Mouse (Mus musculus): ENCODE results near the gene Ankrd55. TPM values are rescaled to one million over a fixed set of nuclear protein-coding genes. Genes with fewer than 3 reads are reported as not detected.

The Ankrd55 gene
- total and polyA plus RNA-seq, 3 experiments, result not detected

GRCm38 (mm10) chr13:112252012-112252411 lies 36.2 kb upstream of the Ankrd55 start:
- Histone ChIP-seq H3K79me2 (ENCODE audit: control insufficient read depth, insufficient read depth, low read length, poor library complexity) (no peaks in the 10 kb centered on the region), H3K36me3 (ENCODE audit: control insufficient read depth in 1 of 2, insufficient read depth in 2 of 2, low read length in 2 of 2) (no peaks in the 10 kb centered on the region), H3K27ac (ENCODE audit: control insufficient read depth, low read depth, low read length) (no peak overlapping the region), H3K9ac (ENCODE audit: control insufficient read depth, low read depth, low read length, poor library complexity, severe bottlenecking) (no peak overlapping the region), H3K27me3 (ENCODE audit: control insufficient read depth in 1 of 2, insufficient read depth in 2 of 2, low read length in 2 of 2) (no peaks in the 10 kb centered on the region; a peak in 1 of 4 replicates), H3K4me1 (ENCODE audit: control insufficient read depth in 1 of 2, insufficient read depth in 2 of 2, low read length in 2 of 2) (no peaks in the 10 kb centered on the region), H3K9me3 (replicated peaks; ENCODE audit: insufficient read depth, low read length) (no peaks in the 10 kb centered on the region), H3K4me3 (ENCODE audit: control insufficient read depth in 1 of 2, insufficient read depth in 1 of 2, low read depth in 2 of 2, low read length in 2 of 2) (no peak overlapping the region)
- TF ChIP-seq CTCF (IDR thresholded peaks at IDR 0.05 in 2 of 3, conservative IDR thresholded peaks at IDR 0.05 in 1 of 3; ENCODE audit: control insufficient read depth in 1 of 3, insufficient read depth in 1 of 3, low read depth in 2 of 3, low read length in 3 of 3, poor library complexity in 1 of 3, severe bottlenecking in 1 of 3), result no peak
- TF ChIP-seq KAT2A (conservative IDR thresholded peaks at IDR 0.05; ENCODE audit: low read depth, low read length), result no peak
- no peak for TF ChIP-seq ELF1 (IDR thresholded peaks at IDR 0.05; ENCODE audit: low read depth, low read length)
- no peak for TF ChIP-seq TCF12 (IDR thresholded peaks at IDR 0.05; ENCODE audit: low read depth, low read length)
- no peak for TF ChIP-seq MYC (IDR thresholded peaks at IDR 0.05; ENCODE audit: low read depth, low read length)
- no peak for TF ChIP-seq RCOR1 (IDR thresholded peaks at IDR 0.05; ENCODE audit: low read depth, low read length)
- DNase-seq (ENCODE audit: low read depth, low spot score), result no peak

- DNase-seq (ENCODE audit: low read depth, low spot score), result no peak
- Histone ChIP-seq H3K36me3 (ENCODE audit: control insufficient read depth in 1 of 2, insufficient read depth in 2 of 2, low read length in 2 of 2) (no peaks in the 10 kb centered on the region), H3K27me3 (ENCODE audit: control insufficient read depth in 1 of 2, insufficient read depth in 2 of 2, low read length in 2 of 2) (no peaks in the 10 kb centered on the region; a peak in 1 of 4 replicates), H3K4me1 (ENCODE audit: control insufficient read depth in 1 of 2, insufficient read depth in 2 of 2, low read length in 2 of 2) (no peaks in the 10 kb centered on the region), H3K27ac (ENCODE audit: control insufficient read depth, low read depth, low read length) (no peak overlapping the region), H3K4me3 (ENCODE audit: control insufficient read depth in 1 of 2, insufficient read depth in 1 of 2, low read depth in 2 of 2, low read length in 2 of 2) (no peak overlapping the region), H3K9ac (ENCODE audit: control insufficient read depth, low read depth, low read length, poor library complexity, severe bottlenecking) (no peak overlapping the region), H3K79me2 (ENCODE audit: control insufficient read depth, insufficient read depth, low read length, poor library complexity) (no peaks in the 10 kb centered on the region), H3K9me3 (replicated peaks; ENCODE audit: insufficient read depth, low read length) (no peaks in the 10 kb centered on the region)
- TF ChIP-seq GABPA (IDR thresholded peaks at IDR 0.05; ENCODE audit: low read depth, low read length) (no peak), USF2 (IDR thresholded peaks at IDR 0.05; ENCODE audit: borderline replicate concordance in 1 of 2, insufficient read depth in 1 of 2, low read depth in 1 of 2, low read length in 2 of 2) (no peak), ZC3H11A (IDR thresholded peaks at IDR 0.05; ENCODE audit: low read depth, low read length) (no peak), UBTF (IDR thresholded peaks at IDR 0.05; ENCODE audit: borderline replicate concordance, insufficient read depth, low read depth, low read length) (no peak), RCOR1 (IDR thresholded peaks at IDR 0.05; ENCODE audit: low read depth, low read length) (no peak), TAL1 (IDR thresholded peaks at IDR 0.05; ENCODE audit: low read length) (no peak), ZKSCAN1 (IDR thresholded peaks at IDR 0.05; ENCODE audit: low read depth, low read length) (no peak), MXI1 (IDR thresholded peaks at IDR 0.05; ENCODE audit: low read depth, low read length) (no peak)
Observed at GRCm38 (mm10) chr13:112252991-112253620, 35.1 kb upstream of the Ankrd55 start.

GRCm38 (mm10) chr13:112254116-112254515 lies 34.1 kb upstream of the Ankrd55 start:
- Histone ChIP-seq H3K4me1 (ENCODE audit: control insufficient read depth in 1 of 2, insufficient read depth in 2 of 2, low read length in 2 of 2) (0 out of 4 replicates have a peak, but pooled peaks cover 0 to 2% of the 10 kb centered on the region in 2 experiments), H3K4me3 (ENCODE audit: control insufficient read depth in 1 of 2, insufficient read depth in 1 of 2, low read depth in 2 of 2, low read length in 2 of 2) (no peak overlapping the region), H3K79me2 (ENCODE audit: control insufficient read depth, insufficient read depth, low read length, poor library complexity) (no peaks in the 10 kb centered on the region), H3K36me3 (ENCODE audit: control insufficient read depth in 1 of 2, insufficient read depth in 2 of 2, low read length in 2 of 2) (no peaks in the 10 kb centered on the region), H3K27me3 (ENCODE audit: control insufficient read depth in 1 of 2, insufficient read depth in 2 of 2, low read length in 2 of 2) (no peaks in the 10 kb centered on the region; a peak in 1 of 4 replicates), H3K9me3 (replicated peaks; ENCODE audit: insufficient read depth, low read length) (no peaks in the 10 kb centered on the region), H3K9ac (ENCODE audit: control insufficient read depth, low read depth, low read length, poor library complexity, severe bottlenecking) (no peak overlapping the region), H3K27ac (ENCODE audit: control insufficient read depth, low read depth, low read length) (no peak overlapping the region)
- DNase-seq (ENCODE audit: low read depth, low spot score), result no peak
- no peak for TF ChIP-seq MAFK (IDR thresholded peaks at IDR 0.05; ENCODE audit: borderline replicate concordance, low read depth, low read length)
- no peak for TF ChIP-seq SMC3 (IDR thresholded peaks at IDR 0.05; ENCODE audit: low read depth, low read length)
- no peak for TF ChIP-seq TAL1 (IDR thresholded peaks at IDR 0.05; ENCODE audit: low read length)
- no peak for TF ChIP-seq E2F4 (IDR thresholded peaks at IDR 0.05; ENCODE audit: borderline replicate concordance, low read depth, low read length)
- no peak for TF ChIP-seq MEF2A (IDR thresholded peaks at IDR 0.05; ENCODE audit: extremely low read depth, insufficient replicate concordance, low read depth, low read length, poor library complexity, severe bottlenecking)
- TF ChIP-seq POLR2AphosphoS2 (IDR thresholded peaks at IDR 0.05; ENCODE audit: low read length), result no peak
- no peak for TF ChIP-seq MYB (IDR thresholded peaks at IDR 0.05; ENCODE audit: low read depth, low read length)
- no peak for TF ChIP-seq MXI1 (IDR thresholded peaks at IDR 0.05; ENCODE audit: low read depth, low read length)
- no peak for TF ChIP-seq ETS1 (IDR thresholded peaks at IDR 0.05; ENCODE audit: low read depth, low read length)
- TF ChIP-seq SIN3A (IDR thresholded peaks at IDR 0.05; ENCODE audit: low read length), result no peak
- TF ChIP-seq POLR2A (IDR thresholded peaks at IDR 0.05; ENCODE audit: control insufficient read depth in 1 of 2, insufficient read depth in 1 of 2, low read depth in 1 of 2, low read length in 2 of 2, poor library complexity in 1 of 2), result no peak
